Mouse (Mus musculus): ENCODE results near the gene Tigd3.

The Tigd3 gene

DNA sequence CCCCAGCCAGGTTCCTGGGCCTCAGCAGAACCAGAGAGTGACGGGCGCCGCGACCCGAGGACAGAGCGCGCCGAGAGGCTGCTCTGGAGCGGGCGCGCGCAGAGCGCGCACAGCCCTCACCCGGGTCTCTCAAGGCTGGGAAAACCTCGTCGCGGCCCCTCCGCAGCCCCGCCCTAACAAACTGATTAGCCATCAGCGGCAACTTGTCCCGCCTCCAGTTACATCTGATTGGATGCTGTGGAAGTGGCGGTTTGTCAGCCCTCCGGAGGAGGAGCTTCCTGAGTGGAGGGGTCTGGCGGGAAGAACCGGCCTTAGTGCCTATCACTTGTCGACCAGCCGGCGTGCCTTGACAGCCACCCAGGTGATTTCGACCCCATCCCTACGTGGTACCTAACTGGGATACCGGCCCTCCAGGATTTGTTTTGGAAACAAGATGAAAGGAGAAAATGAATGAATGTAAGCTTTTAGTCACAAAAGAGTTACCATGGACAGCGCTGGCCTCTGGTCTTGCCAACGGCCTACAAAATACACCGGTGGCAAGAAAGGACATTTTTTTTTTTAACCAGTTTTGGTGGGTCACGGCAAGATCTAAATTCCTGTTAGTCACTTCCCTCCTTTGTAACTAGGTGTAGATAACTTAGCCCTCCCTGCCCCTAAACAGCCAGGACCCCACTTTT, at the start of gene Tigd3:
Gene Tigd3 (minus strand): TSS at position 148 of the 677 bp plus-strand sequence.
- peak; percentile 97 for DNase-seq (ENCODE audit: low read depth, low spot score)

DNA sequence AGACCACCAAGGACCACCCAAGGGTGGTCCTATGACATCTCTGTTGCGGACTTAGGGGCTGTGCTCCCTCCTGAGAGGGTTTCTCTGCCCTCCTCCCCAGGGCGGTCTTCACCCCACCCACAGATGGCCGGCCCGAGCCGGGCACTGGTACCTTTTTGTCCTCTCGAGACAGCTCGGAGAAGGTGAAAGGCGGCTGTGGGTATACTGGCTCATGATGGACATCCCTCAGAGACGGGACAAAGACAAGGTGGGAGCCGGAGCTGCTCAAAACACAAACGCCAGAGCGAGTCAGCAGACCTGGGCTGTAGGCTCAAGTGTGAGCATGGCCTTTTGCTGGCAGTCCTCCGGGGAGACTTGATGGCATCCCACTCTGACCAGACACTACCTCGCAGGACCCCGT, 49.5 kb upstream of the Tigd3 start:
- no peak for DNase-seq (ENCODE audit: low read depth, low spot score)

DNA sequence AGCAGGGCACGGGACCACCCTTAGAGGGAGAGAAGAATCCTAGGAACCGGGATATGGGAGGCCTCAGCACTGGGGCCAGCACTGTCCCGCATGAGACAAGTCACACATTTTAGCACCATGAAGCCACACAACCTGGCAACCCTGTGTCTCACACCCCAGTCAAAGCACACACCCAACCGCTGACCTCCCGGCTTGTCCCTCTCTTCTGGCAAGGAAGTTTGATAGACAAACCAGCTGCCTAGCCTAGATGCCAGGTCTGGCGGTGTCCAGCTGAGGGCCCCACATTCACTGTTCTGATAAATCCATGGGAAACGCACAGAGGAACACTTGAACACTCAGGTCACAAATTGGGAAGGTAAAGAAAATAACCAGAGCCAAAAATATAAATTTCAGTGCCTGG, 48.6 kb upstream of the Tigd3 start:
- DNase-seq (ENCODE audit: low read depth, low spot score): no peak

DNA sequence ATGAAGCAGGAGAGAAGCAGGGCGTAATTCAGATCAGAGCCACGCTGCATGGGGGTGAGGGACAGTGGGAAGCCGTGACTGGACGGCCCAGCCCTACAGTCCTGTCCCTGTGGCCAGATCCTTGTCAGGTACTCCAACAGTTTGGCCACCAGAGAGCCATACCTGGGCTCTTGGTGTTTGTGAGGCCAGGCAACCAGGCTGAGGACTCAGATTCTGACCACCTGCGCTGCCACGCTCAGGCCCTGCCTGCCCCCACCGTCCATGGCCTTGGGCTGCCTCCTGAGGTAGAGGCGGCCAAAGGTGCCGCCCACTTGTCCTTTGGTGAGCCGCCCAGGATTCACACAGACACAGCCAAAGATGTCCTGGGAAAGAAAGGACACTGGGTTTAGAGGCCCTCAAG, 46.7 kb upstream of the Tigd3 start:
- no peak for DNase-seq (ENCODE audit: low read depth, low spot score)

DNA sequence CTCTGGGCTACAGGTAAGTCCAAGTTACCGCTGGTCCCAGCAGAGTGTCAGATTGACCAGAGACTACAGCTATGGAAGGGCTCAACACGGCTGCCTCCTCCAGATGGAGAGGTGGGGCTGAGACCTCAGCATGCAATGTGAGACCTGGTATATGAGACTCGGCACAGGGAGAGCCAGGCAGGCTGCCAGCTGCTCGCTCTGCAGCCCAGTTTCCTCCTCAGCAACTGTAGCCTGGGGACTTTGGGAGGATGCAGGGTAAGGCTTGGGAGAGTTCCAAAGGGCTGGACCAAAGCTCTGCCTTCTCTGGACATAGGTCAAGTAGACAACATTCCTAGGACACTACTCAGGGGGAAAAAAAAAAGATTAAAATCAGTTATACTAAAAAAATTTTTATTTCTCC, 46.2 kb upstream of the Tigd3 start:
- DNase-seq (ENCODE audit: low read depth, low spot score): peak; percentile 97

DNA sequence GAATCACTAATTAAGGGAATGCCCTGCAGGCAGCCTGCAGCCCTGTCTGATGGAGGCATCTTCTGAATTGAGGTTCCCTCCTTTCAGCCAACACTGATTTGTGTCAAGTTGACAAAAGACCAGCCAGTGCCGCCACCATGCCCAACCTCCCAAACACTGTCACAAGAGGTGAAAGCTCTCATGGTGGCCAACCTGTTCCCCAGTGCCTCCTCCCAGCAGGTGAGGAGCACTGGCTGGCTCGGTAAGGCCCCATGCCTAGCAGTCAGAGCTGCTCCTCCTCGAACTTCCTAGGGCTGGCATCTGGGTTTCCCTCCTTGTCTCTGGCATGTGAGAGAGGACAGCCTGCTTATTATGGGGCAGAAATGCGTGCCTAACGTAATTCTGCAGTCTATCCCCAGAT, 45.8 kb upstream of the Tigd3 start:
- DNase-seq (ENCODE audit: low read depth, low spot score): no peak

DNA sequence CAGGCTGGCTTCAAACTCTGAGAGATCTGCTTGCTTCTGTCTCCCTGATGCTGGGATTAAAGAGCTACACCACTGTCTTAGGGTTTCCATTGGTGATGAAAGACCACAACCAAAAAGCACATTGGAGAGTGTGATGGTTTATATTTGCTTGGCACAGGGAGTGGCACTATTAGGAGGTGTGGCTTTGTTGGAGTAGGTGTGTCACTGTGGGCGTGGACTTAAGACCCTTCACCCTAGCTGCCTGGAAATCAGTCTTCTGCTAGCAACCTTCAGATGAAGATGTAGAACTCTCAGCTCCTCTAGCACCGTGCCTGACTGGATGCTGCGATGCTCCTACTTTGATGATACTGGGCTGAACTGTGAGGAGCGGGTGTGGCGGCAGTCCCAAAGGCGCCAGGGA, 44.6 kb upstream of the Tigd3 start:
- DNase-seq (ENCODE audit: low read depth, low spot score): no peak

DNA sequence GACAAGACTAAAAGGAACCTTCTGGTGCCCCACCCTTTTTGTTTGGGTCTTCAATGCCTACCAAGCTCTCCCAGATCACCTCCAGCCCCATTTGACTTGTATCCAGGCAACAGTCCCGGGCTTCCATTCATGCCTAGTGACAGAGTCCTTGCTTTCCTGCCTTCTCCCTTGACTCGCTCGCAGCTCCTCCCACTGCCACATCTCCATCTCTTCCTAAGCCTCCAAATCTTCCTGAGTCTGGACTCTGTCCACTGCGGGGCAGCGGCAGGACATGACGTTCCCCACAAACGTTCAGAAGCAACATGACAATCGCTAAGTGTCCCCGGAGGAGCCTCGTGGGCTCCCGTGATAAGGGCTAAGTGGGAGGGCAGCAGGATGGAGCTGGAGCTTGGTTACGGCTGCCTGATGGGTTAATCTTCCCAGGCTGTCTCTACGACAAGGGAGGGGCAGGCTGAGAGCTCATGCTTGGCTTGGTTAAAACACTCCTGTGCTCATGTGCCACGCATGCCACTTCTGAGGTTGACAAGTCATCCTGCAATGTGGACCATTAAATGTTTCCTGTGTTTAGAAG, 44.0 kb upstream of the Tigd3 start:
- peak; percentile 25 for DNase-seq (ENCODE audit: low read depth, low spot score)

DNA sequence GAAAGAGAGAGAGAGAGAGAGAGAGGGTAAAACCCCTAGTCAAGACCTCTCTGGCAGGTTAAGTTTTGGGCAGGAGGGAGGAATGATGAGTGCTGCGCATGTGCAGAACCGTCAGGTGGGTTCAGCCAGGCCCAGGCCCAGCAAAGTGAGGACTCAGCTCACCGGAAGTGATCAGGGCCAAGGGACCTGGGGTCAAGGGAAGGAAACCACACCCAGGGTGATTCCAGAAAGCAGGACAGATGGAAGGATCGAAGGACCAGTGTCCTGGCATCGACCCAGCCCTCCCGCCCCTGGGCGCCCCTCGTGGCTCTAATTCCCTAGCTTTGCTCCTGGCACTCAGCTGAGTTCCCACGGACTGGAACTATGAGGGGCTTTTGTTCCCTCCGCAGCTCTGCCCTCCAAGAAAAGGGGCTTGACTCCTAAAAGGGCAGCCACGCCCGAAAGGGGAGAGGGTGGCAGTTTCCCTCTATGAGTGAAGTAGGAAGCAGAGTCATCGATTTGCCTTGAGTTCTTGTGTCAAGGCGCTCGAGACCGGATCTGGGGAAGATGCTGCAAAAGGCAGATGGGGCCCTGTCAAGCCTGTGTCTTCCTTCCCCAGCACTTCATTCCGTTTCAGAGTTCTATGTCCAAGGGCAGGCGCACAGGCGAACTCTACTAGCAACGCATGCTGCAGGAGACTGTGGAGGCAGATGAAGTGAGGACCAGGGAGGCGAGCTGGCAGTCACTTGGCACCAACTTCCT, 43.3 kb upstream of the Tigd3 start:
- no peak for DNase-seq (ENCODE audit: low read depth, low spot score)

DNA sequence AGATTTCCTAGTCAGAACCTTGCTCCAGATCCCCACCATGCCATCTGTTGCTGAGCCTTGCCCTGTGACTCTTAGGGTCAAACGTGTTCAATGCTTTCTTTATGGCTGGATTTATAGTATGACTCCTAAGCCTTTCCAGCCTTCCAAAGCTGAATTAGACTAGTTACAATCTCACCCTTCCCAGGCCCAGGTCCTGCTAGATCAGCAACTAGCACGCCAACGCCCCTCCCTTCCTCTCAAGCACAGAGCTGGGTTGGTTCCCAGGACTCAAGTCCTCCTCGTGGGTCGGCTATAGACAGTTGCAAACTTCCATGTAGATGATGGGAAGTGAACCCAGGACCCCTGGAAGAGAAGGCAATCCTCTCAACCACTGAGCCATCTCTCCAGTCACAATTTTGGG, 41.7 kb upstream of the Tigd3 start:
- no peak for DNase-seq (ENCODE audit: low read depth, low spot score)

DNA sequence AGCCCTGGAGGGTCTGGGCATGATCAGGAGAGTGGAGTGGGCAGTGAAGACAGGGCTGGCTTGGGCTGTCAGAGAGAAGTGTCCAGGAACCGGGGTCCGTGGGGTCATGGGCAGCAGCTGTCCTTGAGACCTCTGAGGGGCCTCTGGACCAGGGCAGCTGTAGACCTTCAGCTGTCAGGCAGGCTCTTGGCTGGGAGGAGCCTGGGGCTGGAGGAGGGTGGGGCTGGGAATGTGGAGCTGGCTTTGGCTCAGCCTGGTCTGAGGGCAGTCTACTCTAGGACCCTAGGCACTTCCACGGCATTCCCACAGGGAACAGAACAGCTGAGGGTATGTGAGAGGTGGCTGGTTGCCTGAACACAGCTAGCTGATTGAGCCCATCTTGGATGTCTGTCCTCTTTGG, 41.3 kb upstream of the Tigd3 start:
- no peak for DNase-seq (ENCODE audit: low read depth, low spot score)

DNA sequence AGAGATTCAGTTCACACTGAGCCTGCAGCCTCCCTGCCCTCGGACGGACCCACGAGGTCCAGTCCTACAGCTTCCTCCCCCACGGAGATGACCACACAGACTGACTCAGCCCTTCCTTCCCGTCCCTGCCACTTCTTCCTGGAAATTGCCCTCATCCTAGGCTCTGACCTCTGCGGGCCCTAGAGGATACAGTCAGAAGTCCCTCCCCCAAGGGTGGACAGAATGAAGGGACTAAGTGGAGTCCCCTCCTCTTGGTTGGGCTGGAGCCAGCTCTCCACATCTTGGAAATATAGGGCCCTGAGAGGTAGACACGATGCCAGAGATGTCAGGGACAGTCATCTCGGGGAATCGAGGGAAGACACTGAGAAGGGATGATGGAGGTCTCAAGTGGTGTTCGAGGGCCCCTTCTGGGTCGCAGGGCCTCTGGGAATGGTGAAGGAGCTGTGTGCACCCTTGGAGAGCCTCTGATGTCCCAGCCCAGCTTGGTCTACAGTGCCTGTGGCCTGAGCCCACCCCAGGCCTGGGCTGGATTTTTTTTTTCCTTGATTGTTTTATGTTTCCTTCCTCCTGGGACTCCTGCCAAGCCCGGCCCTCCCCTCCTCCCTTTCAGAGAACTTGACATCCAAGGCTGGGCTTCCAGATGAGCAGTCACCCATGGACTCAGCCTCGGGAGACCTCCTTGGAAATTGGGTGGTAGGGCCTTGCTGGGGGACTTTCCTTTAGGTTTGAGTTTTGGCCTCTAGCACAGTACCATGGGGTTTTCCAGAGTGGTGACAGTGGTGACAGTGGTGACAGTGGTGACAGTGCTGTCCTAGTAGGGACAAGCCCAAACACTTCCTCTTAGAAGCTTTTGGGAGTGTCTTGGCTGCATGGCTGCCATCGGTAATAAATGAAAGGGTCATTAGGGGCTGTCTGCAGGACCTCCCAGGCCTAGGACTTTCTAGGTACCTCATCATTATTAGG, 36.0 kb upstream of the Tigd3 start:
- no peak for DNase-seq (ENCODE audit: low read depth, low spot score)

DNA sequence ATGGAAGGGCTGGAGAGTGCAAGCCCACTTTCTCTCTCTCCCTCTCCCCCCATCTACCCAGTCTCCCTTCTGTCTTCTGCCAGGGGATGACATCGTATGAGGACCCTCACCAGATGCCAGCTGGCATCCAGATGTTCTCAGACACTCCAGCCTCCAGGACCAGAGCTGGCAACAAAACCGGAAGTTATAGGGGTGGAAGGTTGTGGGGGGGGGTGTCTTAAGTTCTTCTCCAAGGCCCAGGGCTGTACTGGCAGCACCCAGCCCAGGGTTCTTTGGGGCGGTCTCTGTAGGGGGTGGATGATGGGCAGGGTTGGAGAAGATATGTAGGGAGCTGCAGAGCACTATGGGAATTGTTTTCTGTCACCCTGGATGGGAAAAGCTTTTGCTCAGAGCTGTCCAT, 34.6 kb upstream of the Tigd3 start:
- DNase-seq (ENCODE audit: low read depth, low spot score): no peak

DNA sequence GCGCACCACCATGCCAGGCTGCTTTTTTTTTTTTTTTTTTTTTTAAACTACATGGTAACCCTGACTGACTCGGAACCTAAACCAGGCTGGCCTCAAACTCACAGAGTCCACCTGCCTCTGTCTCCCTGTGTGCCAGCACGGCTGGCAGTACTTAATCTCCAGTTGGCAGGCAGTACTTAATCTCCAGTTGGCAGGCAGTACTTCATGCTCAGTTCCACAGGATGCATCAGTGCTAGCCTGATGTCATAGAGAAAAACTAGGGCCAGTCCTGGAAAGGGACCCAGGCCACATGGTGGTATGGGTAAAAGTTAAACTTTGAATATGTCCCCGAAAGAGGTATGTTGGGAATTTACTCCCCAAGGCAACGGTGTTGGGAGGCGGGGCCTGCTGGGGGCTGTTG, 34.2 kb upstream of the Tigd3 start:
- DNase-seq (ENCODE audit: low read depth, low spot score): peak; percentile 51

DNA sequence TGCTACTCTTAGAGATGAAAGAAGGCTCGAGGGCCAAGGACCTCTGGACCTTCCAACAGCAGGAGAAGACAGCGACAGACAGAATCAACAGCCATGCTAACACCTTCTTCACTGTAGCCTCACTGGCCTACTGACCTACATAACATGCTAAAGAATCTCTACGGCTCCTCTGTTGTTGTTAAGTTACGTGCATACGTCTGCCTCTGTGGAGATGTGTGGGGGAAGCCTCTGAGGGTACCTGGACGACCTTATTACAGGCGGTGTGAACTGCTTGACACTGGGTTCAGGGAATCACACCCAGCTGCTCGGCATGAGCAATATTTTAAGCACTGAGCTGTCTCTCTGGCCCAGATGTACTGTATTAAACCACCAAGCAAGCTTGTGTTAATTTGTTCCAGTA, 33.6 kb upstream of the Tigd3 start:
- no peak for DNase-seq (ENCODE audit: low read depth, low spot score)

DNA sequence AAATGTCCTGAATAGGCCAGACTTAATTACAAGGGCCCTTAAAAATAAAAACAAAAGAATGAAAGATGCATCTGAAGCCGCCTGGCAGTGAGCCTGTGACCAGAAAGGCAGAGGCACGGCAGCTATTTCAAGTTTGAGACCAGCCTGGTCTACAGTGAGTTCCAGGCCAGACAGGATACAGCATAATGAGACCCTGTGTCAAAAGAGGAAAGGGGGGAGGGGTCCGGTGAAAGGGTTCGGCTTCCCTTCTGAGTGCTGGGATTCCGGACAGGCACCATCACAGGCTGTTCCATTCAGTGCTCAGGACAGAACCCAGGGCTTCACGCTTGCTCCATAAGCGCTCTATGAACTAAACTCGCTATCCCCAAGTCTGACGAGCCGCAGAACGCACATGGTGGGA, 33.1 kb upstream of the Tigd3 start:
- DNase-seq (ENCODE audit: low read depth, low spot score): no peak

DNA sequence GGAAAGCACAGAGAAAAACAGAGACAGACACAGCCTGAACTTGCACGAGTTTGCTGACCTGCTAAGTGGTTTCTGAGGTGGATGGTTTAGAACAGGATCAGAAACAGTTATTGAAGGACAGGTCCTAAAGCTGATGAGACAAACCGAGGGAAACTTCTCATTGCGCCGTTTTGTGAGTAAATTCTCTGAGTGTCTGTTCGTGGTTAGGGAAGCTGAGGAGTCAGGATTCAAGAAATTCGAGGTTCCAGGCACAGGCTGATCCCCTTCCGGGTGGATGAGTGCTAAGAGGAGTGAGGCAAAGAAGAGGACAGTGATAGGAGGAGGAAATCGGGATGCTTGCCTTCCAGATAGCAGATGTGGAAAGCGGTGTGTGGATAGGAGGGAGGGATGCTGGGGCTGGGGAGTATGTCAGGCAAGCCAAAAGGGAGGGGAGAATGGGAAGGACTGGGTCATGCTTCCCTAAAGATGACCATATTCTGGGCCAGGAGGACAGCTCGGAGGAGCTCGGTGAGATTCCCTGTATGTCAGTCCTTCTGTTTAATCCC, 31.4 kb upstream of the Tigd3 start:
- peak; percentile 21 for DNase-seq (ENCODE audit: low read depth, low spot score)

DNA sequence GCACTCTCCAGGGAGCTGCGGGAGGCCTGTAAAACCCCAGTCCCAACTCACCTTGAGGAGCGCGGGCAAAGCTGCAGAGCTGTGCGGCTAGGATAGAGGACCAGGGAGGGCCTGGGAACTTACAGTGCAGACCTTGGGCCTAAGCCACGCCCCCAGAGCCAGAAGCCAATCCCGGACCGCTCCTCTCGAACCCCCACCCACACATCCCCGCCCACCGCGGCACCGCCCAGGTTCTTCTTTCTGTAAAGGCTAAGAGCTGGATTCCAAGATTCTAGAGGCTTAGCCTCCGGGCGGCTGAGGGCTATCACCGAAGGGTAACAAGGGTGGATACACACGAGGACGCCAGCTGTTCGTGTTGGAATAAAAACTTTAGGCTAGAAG, 30.8 kb upstream of the Tigd3 start, which contains the start of gene Cdc42ep2:
Gene Cdc42ep2 (minus strand): TSS at position 104 of the 381 bp plus-strand sequence.
- DNase-seq (ENCODE audit: low read depth, low spot score): peak; percentile 99

DNA sequence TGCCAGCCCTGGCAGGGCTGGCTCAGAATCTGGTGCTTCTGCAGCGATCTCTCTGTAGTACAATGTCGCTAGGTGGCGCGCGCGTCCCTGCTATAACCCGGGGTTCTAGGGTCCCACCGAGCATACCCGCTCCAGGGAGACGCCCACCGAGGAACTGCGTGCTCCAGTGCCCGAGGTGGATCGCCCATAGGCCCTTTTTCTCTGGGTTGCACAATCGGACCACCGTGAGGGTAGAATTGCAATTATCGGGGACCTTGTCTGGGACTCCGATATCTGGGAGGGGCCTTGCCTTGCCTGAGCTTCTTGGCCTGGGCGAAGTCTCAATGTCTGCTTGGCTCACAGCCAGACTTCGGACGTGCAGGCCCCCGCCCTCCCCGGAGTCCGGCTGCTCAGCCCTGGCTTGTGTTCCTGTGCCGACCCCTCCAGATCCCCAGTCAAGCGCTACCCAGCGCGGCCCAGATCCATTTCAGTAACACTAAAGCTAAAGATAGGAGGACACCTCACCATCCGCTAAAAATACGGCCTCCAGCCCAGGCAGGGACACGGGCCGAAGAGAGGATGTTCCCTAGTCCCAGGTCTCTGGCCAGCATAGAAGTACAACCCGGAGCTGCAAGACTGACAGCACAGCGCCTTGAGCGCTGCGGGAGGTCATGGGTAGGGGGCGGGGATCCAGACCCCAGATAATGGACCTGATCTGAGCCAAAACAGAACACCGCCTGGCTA, 30.2 kb upstream of the Tigd3 start:
- peak; percentile 91 for DNase-seq (ENCODE audit: low read depth, low spot score)

DNA sequence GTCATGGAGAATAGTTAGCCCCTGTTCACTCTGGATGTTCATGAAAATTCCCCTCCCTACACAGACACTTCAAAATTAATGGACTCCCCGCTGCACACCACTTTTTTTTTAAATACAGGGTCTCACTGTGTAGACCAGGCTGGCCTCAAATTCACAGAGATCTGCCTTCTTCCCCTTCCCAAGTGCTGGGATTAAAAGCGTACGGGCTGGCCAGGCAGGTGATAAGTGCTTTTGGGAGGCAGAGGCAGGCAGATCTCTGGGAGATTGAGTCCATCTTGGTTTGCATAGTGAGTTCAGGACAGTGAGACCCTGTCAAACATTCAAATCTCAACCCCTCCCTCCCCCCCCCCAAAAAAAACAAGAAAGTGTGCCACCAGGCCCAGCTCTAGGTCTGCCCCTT, 29.0 kb upstream of the Tigd3 start:
- DNase-seq (ENCODE audit: low read depth, low spot score): no peak
